Comparison of ENCODE assay signal across 9 mouse cellular contexts in genomic region chr8:8994596-8995189, GRCm38 (mm10).
A peak's percentile ranks its signal among the peaks of the same experiment; 100 is the strongest.
DNase-seq lines count a peak whose midpoint lies in the region; ATAC-seq lines count a peak whose summit lies in the region.
"Had no signal": no experiment of that assay in that cellular context is flagged by ENCODE, and none has a peak within 500 bp of the region (broad histone marks: within the 10 kb centered on the region; RNA-seq: fewer than 3 reads in every experiment).

No protein-coding gene starts in this region.

- H3K36me3 ChIP-seq in intestine, embryonic 16.5 days (ENCODE audit: control insufficient read depth, insufficient read depth, low read length): no peaks in the 10 kb centered on the region
- no peaks in the 10 kb centered on the region for H3K36me3 ChIP-seq in midbrain, embryonic 15.5 days (replicated peaks)

- peaks cover 16% of the 10 kb centered on the region for H3K4me1 ChIP-seq in intestine, embryonic 16.5 days (ENCODE audit: control insufficient read depth, insufficient read depth, low read length)
- H3K4me1 ChIP-seq in midbrain, embryonic 15.5 days: peaks cover 29% of the 10 kb centered on the region

- peak; percentile 66 for DNase-seq in adrenal gland, postnatal 10 days
- peak; percentile 75 for DNase-seq in embryo, embryonic 11 days
- peak; percentile 53 to 84 for DNase-seq in heart, adult 18-20 months
- DNase-seq in liver: peak; percentile 39
- DNase-seq in yolk sac, embryonic 10.5 days (ENCODE audit: low spot score): peak; percentile 49

- WGBS in intestine, embryonic 16.5 days: 6% methylated on average over 17 of the region's 17 CpGs
- 3% methylated on average over 17 of the region's 17 CpGs for WGBS in midbrain, embryonic 15.5 days

- H3K4me2 ChIP-seq in intestine, embryonic 16.5 days (ENCODE audit: low read depth, low read length): peak overlapping the region; percentile 56
- peak overlapping the region; percentile 76 for H3K4me2 ChIP-seq in midbrain, embryonic 15.5 days

- H3K9me3 ChIP-seq in intestine, embryonic 16.5 days (ENCODE audit: control insufficient read depth, low read length): no peaks in the 10 kb centered on the region
- H3K9me3 ChIP-seq in midbrain, embryonic 15.5 days: no peaks in the 10 kb centered on the region

- ATAC-seq in intestine, embryonic 16.5 days: peak; percentile 90
- ATAC-seq in midbrain, embryonic 15.5 days (replicated peaks): peak; percentile 83
- no peak for ATAC-seq in erythroblast, adult 5-6 weeks (replicated peaks; ENCODE audit: low FRiP score, poor library complexity, severe bottlenecking)

- H3K9ac ChIP-seq in intestine, embryonic 16.5 days (ENCODE audit: low read depth, low read length): peak overlapping the region; percentile 53
- H3K9ac ChIP-seq in midbrain, embryonic 15.5 days: peak overlapping the region; percentile 49

- peak overlapping the region; percentile 41; the same call in 1 of the 2 replicates for H3K27ac ChIP-seq in intestine, embryonic 16.5 days (ENCODE audit: low read length)
- H3K27ac ChIP-seq in midbrain, embryonic 15.5 days: peak overlapping the region; percentile 70
- H3K27ac ChIP-seq: macrophage had no signal

- peak overlapping the region; percentile 39 for H3K4me3 ChIP-seq in intestine, embryonic 16.5 days (ENCODE audit: low read length)
- H3K4me3 ChIP-seq in midbrain, embryonic 15.5 days: peak overlapping the region; percentile 40

- H3K27me3 ChIP-seq in intestine, embryonic 16.5 days (replicated peaks; ENCODE audit: control insufficient read depth, insufficient read depth, low read length): no peaks in the 10 kb centered on the region
- peaks cover 8% of the 10 kb centered on the region; the same call in 1 of the 2 replicates for H3K27me3 ChIP-seq in midbrain, embryonic 15.5 days (replicated peaks)
